Mouse (Mus musculus) lung, postnatal 0 days (tissue): Measurements from ENCODE around the gene 4930474N05Rik.

Experiments
- CTCF ChIP-seq: IDR thresholded peaks from 2 replicates; pipeline ENCODE4 v1.5.1; 2016; ENCODE audit warnings: antibody characterized with exemption, mild to moderate bottlenecking
- EP300 ChIP-seq: IDR thresholded peaks from 2 replicates; pipeline ENCODE4 v1.6.1; 2016; ENCODE audit warnings: antibody characterized with exemption, mild to moderate bottlenecking, control low read depth

DNA sequence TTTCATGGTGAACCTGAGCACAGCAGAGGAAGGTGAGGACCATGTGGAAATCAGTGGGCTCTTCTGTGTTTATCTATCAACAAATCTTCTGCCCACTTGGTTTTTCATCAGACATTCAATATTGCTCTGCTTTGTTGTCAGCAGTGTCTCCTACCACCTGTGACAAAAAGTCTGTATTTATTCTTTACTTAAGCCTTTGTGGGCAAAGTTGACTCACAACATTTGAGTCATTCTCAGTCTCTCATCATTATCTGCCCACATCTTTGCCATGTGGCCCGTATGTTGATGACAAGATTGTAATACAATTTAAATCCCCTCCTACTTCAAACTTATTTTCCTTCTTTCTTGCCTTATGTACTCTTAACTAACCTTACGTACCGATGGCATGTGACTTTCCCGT lies 43.0 kb downstream of the 4930474N05Rik start:
- TF ChIP-seq CTCF (no peak), EP300 (no peak)
